Mouse (Mus musculus) kidney, adult 8-10 months (tissue): Measurements from ENCODE around the gene Atf7.

Experiments
- DNase-seq, 2 experiments: peaks; one replicate each; pipeline ENCODE4 v3.0.0; 2022

Atf7 gene

GRCm38 (mm10) chr15:102546246-102546645 is 79.0 kb downstream of the Atf7 start:
- no peak for DNase-seq

- no peak for DNase-seq
Observed at GRCm38 (mm10) chr15:102544801-102545200, 80.5 kb downstream of the Atf7 start.

DNA sequence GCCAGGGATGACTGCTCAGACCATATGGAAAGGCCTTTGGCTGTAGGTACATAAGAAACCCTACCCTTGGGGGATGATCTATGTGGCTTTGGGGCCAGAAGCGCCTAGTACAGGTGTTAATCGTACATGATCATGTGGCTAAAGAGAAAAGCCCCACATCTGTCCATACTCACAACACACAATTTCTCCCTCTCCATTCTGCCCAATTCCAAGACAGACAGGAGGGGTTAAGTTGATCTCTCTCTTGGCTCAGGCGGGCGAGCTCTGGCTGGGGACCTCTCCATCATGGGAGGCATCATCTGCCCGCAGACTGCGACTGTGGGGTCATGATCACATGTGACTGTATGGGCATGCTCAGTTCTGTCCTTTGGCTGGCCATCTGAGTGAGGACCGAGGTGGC is 91.3 kb downstream of the Atf7 start:
- no peak for DNase-seq

GRCm38 (mm10) chr15:102532106-102532900 is 93.0 kb downstream of the Atf7 start:
- DNase-seq: no peak

DNA sequence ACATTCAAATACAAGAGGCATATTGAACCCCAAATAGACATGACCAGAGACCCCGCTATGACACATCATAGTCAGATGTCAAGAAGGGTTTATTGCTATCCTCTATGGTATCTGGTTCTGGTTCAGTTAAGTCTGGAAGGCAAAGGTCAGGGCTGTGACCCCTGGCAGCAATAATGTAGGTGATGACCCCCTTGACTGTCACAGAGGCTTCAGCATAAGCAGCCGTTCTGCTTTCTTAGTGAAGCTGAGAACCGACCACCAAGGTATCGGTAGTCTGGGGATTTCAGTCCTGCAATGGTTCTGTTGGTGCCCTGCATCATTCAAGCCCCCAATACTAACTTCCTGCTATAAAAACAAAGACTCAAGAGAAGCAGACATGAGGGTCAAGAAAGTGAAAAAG is 93.7 kb downstream of the Atf7 start:
- no peak for DNase-seq

GRCm38 (mm10) chr15:102530566-102530965 is 94.7 kb downstream of the Atf7 start:
- no peak for DNase-seq

DNA sequence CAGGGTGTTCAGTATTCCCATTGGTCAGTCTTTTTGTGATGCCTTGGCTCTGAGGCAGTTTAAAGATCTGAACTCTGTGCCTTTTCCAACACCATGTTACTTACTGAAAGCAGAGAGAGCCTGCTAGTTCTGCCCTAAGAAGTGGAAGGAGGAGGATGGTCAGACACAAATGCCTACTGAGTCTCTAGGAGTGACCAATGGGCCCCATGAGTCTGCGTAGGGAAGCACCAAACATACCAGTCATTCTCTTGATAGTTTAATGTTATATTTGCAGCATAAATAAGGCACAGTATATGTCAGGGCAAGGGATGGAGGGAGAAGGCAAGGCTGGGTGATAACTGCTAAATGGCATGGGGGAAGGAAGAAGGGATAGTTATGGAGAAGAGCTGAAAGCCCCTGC is 96.9 kb downstream of the Atf7 start:
- no peak for DNase-seq

DNA sequence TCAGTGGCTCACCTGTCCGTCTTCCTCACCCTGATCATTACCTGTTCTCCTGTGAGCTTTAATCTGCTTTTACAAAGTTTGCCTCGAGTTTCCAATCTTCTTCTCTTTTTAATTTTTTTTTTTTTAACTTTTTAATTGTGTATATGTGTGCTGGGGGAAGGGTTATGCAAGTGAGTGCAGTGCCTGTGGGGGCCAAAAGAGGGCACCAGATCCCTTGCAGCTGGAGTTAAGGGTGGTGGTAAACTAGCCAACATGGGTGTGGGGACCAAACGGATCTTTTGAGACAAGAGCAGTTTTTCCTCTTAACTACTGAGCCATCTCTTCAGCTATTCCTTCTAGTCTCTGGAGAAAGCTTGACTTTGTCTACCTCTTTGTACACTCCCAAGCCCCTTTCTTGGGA is 97.3 kb downstream of the Atf7 start:
- DNase-seq: no peak

DNA sequence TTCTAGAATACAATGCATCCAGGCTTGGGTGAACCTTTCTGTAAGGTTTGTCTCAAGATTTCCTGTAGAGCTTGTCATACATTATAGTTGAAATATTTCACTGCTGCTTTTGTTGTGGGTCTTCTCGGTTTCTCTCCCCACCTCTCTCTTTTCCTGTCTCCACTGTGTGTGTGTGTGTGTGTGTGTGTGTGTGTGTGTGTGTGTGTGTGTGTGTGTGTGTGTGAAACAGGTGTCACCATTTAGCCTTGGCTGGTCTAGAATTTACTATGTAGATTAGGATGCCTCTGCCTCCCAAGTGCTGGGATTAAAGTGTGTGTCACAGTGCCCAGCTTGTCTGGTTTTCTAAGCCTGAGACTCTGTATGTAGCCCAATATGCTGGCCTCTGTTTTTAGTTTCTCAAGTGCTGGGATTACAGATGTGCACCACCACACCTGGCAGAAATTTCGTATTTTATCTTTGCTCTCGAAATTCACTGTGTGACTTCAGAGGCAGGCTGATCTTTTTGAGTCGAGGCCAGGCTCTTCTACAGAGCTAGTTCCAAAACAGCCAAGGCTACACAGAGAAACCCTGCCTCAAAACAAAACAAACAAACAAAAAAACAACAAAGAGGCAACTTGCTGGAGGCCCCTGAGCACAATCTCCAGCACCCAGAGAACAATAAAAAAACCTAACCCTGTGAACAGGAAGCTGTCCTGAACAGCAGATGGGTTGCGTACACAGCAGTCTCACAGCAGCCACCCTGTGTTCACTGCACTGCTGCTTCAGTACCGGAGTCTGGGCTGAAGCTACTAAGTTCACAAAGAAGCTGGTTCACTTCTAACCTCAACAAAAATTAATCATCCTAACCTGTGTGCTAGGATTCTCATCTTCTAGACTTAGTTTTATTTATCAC is 98.9 kb downstream of the Atf7 start:
- DNase-seq: no peak

DNA sequence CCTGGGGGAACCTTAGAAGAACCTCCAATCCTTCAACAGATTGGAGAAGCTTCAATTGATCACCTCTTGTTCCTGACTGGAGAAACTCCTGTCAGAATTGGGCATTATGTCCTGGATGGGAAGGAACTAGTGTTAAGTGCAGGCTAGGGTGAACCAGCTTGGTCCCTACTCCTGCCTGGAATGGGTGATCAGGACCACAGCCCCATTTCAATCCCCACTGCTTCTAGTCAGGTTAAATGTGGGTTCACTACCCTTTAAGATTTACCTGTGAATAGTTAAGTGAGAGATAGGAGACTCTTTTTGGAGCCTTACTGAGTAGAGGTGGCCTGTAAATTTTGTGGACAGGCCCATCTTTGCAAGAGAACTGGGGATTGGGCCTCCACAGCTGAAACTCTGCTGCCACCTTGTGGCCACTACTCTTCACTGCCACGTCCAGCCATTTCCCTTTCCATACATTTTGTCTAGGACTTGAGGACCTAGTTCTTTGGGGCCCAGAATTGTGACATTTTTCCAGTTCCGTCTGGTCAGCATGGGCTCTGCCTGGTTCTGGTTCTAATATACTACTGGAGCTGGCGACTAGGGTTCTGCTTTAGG is 100.3 kb downstream of the Atf7 start, which contains the start of gene Npff:
Npff (minus strand) TSS at position 51 of the 594 bp plus-strand sequence.
- DNase-seq: peak in 1 of 2 experiments; percentile 73

- DNase-seq: no peak
Observed at GRCm38 (mm10) chr15:102521480-102521879, 103.8 kb downstream of the Atf7 start.

- no peak for DNase-seq
Observed at GRCm38 (mm10) chr15:102520416-102520815, 104.8 kb downstream of the Atf7 start.

GRCm38 (mm10) chr15:102519211-102520141 is 105.8 kb downstream of the Atf7 start:
- DNase-seq: no peak

DNA sequence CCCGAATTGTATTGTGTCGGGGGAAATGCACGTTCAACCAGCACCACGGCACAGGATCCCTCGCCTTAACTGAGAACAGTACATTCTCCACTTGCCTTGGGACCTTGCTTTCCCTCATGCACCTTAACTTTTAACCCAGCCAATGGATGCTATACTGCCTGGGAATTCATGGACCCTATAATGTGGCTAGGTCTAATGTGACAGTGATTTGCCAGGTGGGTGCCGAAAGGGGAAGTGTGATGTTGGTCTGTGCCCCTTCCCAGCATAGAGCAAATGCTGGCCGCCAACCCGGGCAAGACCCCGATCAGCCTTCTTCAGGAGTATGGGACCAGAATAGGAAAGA is 106.4 kb downstream of the Atf7 start:
- no peak for DNase-seq

DNA sequence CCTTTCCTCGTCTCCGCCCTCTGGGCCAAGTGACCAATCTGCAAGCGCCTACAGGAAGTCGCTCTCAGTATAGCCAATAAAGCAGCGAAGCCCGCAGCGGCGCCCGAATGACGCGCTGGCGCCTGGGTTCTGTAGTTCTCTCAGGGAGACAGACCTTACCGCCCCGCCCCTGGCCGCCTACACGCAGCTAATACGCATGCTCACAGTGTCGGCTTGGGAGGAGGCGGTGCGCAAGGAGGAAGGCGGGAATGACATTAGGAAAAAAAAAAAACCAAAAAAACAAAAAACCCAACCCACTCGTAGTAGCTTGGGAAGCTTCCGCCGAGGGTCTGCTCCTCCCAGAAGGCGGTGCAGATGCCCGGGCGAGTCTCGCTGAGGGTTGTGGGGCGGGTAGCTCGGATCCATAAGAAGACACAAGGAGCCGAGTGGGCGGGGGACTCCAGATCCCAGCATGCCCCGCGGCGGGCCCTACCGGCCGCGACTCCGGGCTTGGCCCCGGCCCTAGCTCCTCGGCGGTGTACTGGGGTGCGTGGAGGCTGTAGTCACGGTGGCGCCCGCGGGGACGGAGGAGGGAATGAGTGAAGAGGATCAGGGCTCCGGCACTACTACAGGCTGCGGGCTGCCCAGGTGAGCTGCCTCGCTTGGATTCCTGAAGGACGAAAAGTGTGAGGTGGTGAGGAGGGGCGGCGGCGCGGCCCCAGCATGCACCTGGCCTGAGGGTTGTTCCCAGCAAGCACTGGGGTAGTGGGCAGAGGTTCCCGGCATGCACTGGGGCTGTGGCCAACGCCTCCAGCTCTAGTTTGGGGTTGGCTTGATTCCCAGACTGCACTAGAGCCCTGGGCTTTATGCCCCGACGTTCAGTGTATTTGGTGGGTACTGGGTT is 107.0 kb downstream of the Atf7 start, which contains the start of gene Tarbp2:
Tarbp2 (plus strand) TSS at position 217 of the 883 bp plus-strand sequence.
- peak; percentile 100 for DNase-seq

GRCm38 (mm10) chr15:102517631-102517975 is 107.7 kb downstream of the Atf7 start:
- no peak for DNase-seq

DNA sequence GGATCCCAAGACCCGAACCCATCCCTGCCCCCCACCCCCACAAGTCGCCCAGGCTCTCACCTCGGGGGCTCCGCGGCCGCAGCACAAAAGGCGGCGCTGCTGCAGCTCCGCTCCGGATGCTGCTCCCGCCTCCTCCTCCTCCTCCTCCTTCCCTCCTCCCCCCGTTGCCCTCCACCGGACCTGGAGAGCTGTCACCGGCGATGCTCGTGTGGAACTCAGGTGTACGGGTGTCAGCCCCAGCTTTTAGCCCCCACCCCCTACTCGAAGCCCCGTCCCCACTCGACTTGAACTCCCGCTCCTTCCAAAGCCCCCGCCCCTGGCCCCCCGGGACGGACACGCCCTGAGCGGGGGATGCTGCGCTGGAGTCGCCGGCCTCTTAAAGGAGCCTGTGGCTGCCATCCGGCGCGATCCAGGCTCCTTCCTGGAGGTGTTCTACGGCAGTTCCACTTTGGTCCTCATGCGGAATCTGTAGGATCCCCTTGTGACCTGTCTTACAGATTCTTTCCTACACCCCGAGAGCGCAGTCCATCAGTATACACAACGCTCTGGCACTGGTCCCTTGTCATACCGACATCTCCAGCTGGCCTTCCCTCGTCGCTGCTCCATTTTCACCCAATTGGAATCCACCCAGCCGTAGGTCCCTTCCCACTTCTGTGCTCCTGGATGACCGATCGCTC is 108.4 kb downstream of the Atf7 start, which contains the start of gene Map3k12:
Map3k12 (minus strand) TSS at position 337 of the 677 bp plus-strand sequence.
- peak; percentile 56 to 63 for DNase-seq

- DNase-seq: no peak
Observed at GRCm38 (mm10) chr15:102516293-102516692, 109.0 kb downstream of the Atf7 start.

DNA sequence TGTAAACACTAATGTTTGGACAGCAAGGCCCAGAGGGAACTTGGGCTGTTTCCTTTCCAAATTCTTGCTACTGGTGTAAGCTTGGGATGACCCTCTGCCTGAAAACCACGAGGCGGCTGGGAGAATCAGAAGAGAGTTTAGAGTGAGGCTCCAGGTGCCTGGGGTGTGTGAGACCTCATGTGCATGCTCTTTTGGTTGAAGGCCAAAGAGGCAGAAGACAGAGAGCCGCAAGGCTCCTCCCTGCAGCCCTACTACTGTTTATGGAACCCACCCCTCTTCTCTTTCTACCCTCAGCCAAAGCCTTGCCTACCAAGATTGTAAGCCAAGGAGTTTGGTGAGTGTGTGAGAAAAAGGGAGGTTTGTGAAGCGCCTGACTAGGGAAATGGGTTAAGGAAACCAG is 109.5 kb downstream of the Atf7 start:
- no peak for DNase-seq

GRCm38 (mm10) chr15:102515261-102515660 is 110.0 kb downstream of the Atf7 start:
- no peak for DNase-seq

- no peak for DNase-seq
Observed at GRCm38 (mm10) chr15:102513004-102513403, 112.3 kb downstream of the Atf7 start.
